Mouse (Mus musculus): ENCODE results near the gene Kcnj14. TPM values are rescaled to one million over a fixed set of nuclear protein-coding genes. Genes with fewer than 3 reads are reported as not detected.
A peak's percentile ranks its signal among the peaks of the same experiment; 100 is the strongest.

Kcnj14 gene
- total RNA-seq (2018; cell fraction: chromatin; rRNA removed) = not detected
- total RNA-seq (2018; cell fraction: cytosol; rRNA removed) = not detected
- under 1 TPM in 1 of 26 experiments, not detected in 25; 0.25 TPM for total RNA-seq (2018; cell fraction: nucleus; rRNA removed)
- polyA plus RNA-seq (2018) = not detected in 3 replicates

DNA sequence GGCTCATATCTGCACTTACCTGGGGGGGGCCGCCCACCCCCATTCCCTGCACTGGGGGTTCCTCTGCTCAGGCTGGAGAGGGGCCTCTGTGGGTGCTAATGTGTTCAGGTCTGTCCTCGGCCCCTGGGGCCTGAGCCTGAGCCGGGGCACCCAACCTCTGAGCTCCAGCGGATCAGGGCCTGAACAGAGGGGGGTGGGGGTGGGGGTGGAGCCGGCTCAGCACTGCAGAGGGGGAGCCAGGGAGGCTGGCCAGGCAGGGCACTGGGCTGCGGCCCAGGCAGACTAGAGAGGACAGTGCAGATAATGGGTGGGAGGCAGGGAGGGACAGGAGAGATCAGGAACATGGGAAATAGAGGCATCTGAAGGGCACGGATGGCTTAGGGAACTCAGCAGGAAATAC is at the start of gene Kcnj14:
Gene Kcnj14 (minus strand): TSS at position 185 of the 400 bp plus-strand sequence.
- no peaks in the 10 kb centered on the region; the same call in 1 of the 2 replicates for H3K79me2 ChIP-seq (ENCODE audit: inconsistent target)
- H3K36me3 ChIP-seq (ENCODE audit: inconsistent target) = peaks cover 21% of the 10 kb centered on the region; the same call in 1 of the 2 replicates
- no peak within 1 kb of the TSS for H3K4me3 ChIP-seq (ENCODE audit: inconsistent target)
- 97% methylated on average over 5 of the region's 7 CpGs for WGBS (ENCODE audit: missing documents)
- H3K27ac ChIP-seq = no peak within 1 kb of the TSS

DNA sequence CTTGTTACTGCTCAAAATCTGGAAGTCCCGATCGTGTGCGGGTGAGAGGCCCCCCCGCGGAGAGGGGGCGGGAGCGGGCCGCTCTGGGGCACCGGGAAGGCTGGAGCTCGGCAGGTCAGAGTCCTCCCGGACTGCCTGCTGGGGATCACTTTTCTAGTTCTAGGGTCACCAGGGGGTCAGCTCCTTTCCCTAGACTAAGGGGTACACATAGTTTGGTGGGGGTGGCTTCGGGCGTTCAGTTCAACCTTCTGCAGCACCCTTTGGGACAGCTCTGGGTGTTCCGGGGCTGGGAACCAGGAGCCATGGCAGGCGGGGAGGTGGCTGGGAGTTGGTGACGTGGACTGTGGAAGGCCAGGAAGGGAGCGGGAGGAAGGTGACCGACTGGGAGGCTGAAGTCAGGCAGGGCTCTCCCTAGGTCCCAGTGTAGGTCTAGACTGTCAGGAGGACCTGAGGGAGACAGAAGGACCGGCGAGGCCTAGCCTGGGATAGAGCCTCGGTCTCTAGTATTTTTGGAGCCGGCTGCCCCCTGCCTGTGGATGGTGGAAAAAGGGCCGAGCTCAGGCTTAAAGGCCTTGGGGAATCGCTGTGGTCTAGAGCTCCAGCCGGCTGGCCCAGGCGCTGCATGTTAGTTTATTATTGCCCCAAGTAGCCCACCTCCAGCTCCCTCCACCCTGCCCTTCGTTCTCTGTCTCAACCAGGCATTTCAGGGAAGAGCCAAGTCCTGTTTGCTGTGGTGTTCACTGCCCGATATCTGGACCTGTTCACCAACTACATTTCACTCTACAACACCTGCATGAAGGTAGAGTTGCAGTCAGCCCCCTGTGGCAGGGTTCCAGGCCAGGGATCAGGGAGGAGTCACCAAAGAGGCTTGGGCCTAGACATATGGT is 48.7 kb upstream of the Kcnj14 start:
- Histone ChIP-seq H3K4me3 (ENCODE audit: inconsistent target) (peak overlapping the region; percentile 82), H3K27ac (peak overlapping the region; percentile 76), H3K79me2 (ENCODE audit: inconsistent target) (peaks cover 30% of the 10 kb centered on the region), H3K36me3 (ENCODE audit: inconsistent target) (peaks cover 42% of the 10 kb centered on the region; the same call in 1 of the 2 replicates)
- 1% methylated on average over 25 of the region's 28 CpGs for WGBS (ENCODE audit: missing documents)

DNA sequence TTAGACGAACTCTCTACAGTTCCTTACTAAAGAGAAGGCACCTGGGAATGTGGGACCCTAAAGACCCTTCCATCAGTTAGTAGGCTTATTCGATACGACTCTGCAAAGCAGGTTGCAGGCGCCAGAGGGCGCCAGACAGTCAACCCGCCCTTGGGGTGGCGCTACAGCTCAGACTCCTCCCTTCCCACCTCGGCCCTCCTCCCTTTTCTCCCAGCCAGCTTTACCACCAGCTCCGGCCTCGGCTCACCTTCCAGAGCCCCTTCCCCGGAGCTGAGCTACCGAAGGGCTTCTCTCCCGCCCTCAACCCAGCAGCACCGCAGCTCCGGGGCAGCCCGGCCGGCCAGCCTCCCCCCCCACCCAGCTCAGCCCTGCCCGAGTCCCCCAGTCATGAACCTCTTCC is 48.0 kb upstream of the Kcnj14 start, which contains the start of gene Kdelr1:
Gene Kdelr1 (plus strand): TSS at position 149 of the 400 bp plus-strand sequence.
- peaks cover 35% of the 10 kb centered on the region; the same call in 1 of the 2 replicates for H3K36me3 ChIP-seq (ENCODE audit: inconsistent target)
- WGBS (ENCODE audit: missing documents) = 4% methylated on average over 18 of the region's 18 CpGs
- peaks cover 30% of the 10 kb centered on the region for H3K79me2 ChIP-seq (ENCODE audit: inconsistent target)
- H3K4me3 ChIP-seq (ENCODE audit: inconsistent target) = peak within 1 kb of the TSS; percentile 82
- peak within 1 kb of the TSS; percentile 76 for H3K27ac ChIP-seq

DNA sequence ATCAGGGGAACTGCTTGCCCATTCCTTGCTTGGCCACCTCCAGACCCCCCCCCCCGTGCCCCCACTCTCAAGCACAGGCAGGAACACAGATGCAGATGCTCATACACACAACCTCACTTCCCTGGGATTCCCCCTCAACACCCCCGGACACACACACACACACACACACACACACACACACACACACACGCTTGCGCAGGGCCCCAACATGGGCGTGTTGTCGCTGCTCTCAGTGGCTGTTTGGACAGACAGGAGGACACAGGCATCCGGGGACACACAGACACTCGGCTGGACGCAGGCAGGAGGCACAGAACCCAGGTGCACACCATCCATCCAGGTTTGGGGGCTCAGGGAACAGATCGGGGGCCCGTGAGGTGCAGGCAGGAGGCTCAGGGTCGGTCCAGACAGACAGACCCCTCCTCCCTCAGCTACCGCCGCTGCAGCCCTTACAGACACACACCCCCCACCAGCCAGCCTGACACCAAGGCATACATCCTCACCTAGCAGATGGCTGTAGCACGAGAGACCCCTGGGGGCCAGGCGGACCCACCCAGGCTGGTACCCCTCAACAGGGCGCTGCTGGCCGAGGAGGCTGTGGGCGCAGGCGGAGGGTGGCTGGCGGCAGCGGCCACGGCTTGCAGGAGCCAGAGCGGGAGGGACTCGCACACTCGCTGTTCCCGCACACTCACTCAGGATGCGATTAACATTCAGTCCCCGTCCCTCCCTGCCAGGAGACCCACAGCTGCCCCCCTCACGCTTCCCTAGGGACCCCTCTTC is 45.9 kb upstream of the Kcnj14 start:
- Histone ChIP-seq H3K79me2 (ENCODE audit: inconsistent target) (peaks cover 25% of the 10 kb centered on the region), H3K4me3 (ENCODE audit: inconsistent target) (no peak overlapping the region), H3K27ac (no peak overlapping the region), H3K36me3 (ENCODE audit: inconsistent target) (peaks cover 13% of the 10 kb centered on the region; the same call in 1 of the 2 replicates)
- WGBS (ENCODE audit: missing documents) = 6% methylated on average over 29 of the region's 30 CpGs

DNA sequence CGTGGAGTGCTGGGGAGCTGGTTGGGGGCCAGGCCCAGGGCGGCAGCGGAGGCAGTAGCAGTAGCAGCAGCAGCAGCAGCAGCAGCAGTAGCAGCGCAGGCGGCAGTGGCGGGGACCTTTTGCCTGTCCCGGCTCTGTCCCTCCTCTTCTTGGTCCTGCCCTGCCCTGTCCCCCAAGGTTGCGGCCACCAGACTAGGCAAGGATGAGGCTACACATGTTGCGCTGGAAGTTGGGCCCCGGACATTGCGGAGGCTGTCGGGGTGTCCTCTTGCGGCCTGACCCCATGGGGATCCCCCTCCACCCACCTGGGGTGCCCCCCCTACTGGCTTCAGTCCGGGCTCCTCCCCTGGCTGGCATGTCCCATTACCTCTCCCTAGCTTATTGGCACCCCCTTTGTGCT is 45.2 kb upstream of the Kcnj14 start:
- Histone ChIP-seq H3K27ac (no peak overlapping the region), H3K4me3 (ENCODE audit: inconsistent target) (no peak overlapping the region), H3K36me3 (ENCODE audit: inconsistent target) (peaks cover 6% of the 10 kb centered on the region; the same call in 1 of the 2 replicates), H3K79me2 (ENCODE audit: inconsistent target) (peaks cover 19% of the 10 kb centered on the region)
- WGBS (ENCODE audit: missing documents) = 6% methylated on average over 14 of the region's 14 CpGs

DNA sequence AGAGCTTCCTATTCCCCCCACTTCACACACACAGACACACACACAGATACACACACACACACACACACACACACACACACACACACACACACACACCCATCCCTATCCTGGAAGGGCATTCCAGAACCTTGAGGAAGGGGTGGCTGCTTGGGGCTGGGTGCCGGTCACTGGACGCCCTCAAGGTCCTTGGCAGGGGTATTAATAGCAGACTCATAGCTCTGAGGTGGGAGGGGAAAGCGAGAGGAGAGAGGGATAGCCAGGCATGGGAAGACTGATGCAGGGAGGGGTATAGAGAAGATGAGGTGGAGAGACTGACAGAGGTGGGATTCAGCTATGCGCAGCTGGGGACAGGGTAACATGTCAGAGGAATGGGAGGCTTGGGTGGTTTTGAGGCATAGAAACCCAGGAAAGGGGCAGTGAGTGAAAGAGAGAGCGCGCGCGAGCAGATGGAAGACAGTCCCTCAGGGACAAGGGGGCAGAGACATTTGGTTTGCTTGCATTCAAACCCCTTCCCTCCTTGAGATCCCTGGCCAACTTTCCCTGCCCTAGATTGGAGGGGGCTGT is 44.6 kb upstream of the Kcnj14 start:
- 0 out of 2 replicates have a peak, but pooled peaks cover under 1% of the 10 kb centered on the region for H3K36me3 ChIP-seq (ENCODE audit: inconsistent target)
- H3K27ac ChIP-seq = no peak overlapping the region
- H3K4me3 ChIP-seq (ENCODE audit: inconsistent target) = no peak overlapping the region
- 69% methylated on average over 8 of the region's 8 CpGs for WGBS (ENCODE audit: missing documents)
- peaks cover 13% of the 10 kb centered on the region for H3K79me2 ChIP-seq (ENCODE audit: inconsistent target)

DNA sequence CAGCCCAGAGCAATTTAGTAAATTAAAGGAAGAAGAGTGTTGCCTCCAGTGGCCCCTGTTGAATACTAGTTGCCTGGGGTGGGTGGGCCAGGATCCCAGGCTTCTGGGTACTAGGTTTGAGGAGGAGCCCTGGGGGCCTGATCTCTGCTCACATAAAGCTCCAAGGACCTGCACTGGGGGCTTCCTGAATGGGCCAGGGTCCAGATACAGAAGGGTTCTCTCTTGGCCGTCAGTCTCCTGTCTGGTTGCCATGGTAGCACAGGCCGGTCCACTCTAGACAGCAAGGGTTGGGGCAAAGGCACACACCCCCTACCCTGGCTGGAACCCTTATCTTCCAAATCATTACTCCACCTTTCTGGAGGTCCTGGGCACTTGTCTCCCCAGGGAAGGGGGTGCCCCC is 43.3 kb upstream of the Kcnj14 start:
- no peaks in the 10 kb centered on the region; the same call in 1 of the 2 replicates for H3K79me2 ChIP-seq (ENCODE audit: inconsistent target)
- no peaks in the 10 kb centered on the region for H3K36me3 ChIP-seq (ENCODE audit: inconsistent target)
- WGBS (ENCODE audit: missing documents) = 96% methylated on average over 2 of the region's 2 CpGs
- H3K4me3 ChIP-seq (ENCODE audit: inconsistent target) = no peak overlapping the region
- H3K27ac ChIP-seq = no peak overlapping the region

DNA sequence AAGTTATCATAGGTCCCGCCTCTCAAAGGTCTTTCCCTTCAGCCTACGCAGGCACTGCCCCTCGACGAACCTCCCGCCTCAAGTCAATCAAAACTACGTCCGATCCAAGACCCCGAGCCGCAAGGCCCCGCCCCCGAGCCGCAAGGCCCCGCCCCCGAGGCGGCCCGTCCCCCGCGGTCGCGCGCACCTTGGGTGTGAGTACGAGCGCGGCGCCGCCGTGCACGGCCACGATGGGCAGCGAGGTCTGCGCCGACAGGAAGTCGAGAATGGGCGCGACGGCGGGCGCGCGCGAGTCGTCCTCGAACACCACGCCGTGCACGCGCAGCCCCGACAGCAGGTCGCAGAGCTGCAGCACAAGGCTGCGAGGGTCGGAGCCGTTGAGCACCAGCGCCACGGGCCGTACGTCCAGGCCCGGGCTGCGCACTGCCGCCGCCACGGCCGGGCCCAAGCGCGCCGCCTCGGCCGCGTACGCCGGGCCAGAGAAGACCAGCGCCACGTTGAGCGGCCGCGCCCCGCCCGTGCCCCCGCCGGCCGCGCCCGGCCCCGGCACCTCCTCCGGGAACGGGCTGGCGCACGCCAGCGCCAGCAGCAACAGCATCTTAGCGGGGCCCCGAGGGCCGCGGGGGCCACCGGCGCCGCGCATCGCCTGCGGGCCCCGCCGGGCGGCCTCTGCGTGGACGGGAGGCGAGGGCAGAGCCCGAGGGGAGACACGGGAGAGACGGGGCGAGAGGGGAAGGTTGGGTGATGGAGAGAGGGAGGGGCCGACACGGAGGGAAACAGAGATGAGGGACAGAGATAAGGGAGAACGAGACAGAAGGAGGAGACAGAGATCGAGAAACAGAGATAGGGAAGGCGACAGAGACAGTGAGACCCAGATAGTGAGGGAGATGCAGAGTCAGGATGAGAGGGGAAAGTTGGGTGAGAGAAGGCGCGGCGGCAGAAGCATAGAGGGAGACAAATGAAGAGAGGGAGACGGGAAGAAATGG is 41.6 kb upstream of the Kcnj14 start:
- peak overlapping the region; percentile 17; the same call in 1 of the 2 replicates for H3K4me3 ChIP-seq (ENCODE audit: inconsistent target)
- no peaks in the 10 kb centered on the region for H3K36me3 ChIP-seq (ENCODE audit: inconsistent target)
- H3K27ac ChIP-seq = no peak overlapping the region
- WGBS (ENCODE audit: missing documents) = 2% methylated on average over 97 of the region's 117 CpGs
- no peaks in the 10 kb centered on the region for H3K79me2 ChIP-seq (ENCODE audit: inconsistent target)

DNA sequence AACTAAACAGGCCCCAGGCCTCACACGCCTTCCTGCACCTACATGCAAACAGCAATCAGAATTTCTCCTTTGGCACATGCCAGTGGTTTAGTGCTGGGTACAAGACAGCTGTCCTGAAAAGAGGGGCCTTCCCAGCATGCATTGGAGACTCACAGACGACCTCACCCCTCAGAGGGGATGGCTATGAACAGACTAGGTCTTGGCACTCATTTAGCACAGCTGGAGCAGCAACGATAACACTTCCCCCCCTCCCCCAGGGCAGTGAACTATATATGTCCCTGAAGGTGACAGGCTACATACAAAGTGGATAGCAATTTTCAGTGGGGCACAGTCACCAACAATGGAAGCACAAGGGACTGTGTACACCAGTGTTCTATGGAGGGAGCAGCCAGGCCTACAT is 39.9 kb upstream of the Kcnj14 start:
- no peaks in the 10 kb centered on the region for H3K79me2 ChIP-seq (ENCODE audit: inconsistent target)
- no peaks in the 10 kb centered on the region for H3K36me3 ChIP-seq (ENCODE audit: inconsistent target)
- no peak overlapping the region for H3K4me3 ChIP-seq (ENCODE audit: inconsistent target)
- 93% methylated on average over 3 of the region's 3 CpGs for WGBS (ENCODE audit: missing documents)
- no peak overlapping the region for H3K27ac ChIP-seq

DNA sequence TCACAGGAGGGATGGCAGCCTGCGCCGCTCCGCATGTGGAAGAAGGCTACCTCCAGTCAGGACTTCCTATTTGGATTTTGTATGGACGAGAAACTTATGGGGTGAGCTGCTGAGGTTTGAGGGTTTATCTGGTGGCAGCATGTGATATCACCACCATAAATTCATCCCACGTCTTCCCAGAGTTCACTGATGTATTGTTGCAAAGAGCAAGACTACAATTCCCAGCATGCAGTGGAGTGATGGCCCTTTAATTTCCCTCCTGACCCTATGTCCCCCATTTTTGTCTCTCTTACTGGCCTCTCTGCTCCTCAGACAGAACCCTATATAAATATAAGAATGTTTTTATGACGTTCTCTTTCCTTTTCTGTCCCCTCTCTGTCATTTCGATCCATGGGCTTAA is 38.2 kb upstream of the Kcnj14 start:
- no peaks in the 10 kb centered on the region for H3K79me2 ChIP-seq (ENCODE audit: inconsistent target)
- no peaks in the 10 kb centered on the region for H3K36me3 ChIP-seq (ENCODE audit: inconsistent target)
- no peak overlapping the region for H3K4me3 ChIP-seq (ENCODE audit: inconsistent target)
- H3K27ac ChIP-seq = no peak overlapping the region
- WGBS (ENCODE audit: missing documents) = 87% methylated on average over 7 of the region's 7 CpGs

DNA sequence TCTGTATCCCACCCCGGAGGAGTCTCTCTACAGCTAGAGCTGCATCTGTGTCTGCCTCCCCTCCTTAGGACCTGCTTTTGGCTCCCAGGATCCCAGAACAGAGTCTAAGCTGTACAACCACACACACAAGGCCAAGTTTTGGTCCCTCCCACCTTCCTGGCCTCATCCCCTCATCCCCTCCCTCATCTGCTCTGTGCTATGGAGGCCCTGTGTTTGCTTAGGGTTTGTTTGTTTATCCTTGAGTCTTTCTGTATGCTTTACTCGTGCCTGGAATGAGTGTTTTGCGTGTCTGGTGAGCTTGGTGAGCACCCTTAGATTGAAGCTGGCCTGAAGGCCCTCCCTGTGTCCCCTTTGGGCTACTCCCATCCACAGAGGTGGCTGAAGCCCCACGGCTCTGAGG is 34.4 kb upstream of the Kcnj14 start:
- H3K36me3 ChIP-seq (ENCODE audit: inconsistent target) = no peaks in the 10 kb centered on the region
- WGBS (ENCODE audit: missing documents) = 82% methylated on average over 4 of the region's 4 CpGs
- no peak overlapping the region for H3K4me3 ChIP-seq (ENCODE audit: inconsistent target)
- H3K27ac ChIP-seq = no peak overlapping the region
- H3K79me2 ChIP-seq (ENCODE audit: inconsistent target) = no peaks in the 10 kb centered on the region

DNA sequence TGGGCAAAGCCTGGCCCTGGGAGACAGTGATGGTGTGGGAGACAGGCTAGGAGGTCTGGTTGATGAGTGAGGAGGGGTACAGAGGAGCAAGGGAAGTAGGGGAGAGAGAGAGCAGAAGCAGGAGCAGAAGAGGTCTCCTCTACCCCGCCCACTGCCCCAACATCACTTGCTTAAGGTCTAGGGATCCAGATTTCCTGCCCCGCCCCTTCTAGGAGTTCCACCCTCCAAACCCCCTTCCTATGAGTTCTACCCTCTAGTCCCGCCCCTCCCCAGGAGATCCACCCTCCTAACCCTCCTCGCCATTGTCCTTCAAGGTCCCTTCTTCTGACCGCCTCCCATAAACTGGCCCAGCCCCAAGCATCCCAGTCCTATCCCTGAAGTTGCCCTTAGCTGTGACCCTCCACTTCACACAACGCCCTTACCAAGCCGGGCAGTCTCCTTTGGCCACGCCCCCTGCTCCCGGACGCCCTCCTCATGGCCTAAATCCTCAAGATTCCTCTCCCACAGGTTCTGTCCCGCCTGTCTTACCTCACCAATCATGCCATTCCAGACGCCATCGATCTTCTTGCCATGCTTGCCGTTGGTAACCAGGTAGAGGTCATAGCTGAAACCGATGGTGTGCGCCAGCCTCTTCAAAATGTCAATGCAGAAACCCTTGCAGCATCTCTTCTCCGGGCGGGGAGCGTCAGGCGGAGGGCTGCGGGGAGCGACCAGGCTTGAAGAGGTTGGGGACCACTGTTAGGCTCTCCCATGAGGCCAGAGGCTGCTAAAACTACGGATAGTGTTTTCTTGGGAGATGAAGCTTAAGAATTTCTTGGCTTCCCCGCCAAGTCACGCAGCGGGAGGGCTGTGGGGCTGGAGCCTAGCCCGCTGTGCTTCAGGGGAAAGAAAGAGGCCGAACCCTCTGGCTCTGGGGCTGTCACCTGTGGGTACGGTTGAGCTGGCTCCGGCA is 32.6 kb upstream of the Kcnj14 start:
- Histone ChIP-seq H3K36me3 (ENCODE audit: inconsistent target) (no peaks in the 10 kb centered on the region), H3K27ac (no peak overlapping the region), H3K4me3 (ENCODE audit: inconsistent target) (no peak overlapping the region), H3K79me2 (ENCODE audit: inconsistent target) (no peaks in the 10 kb centered on the region)
- WGBS (ENCODE audit: missing documents) = 10% methylated on average over 30 of the region's 30 CpGs

All from macrophage (primary cell).